Comparison of ENCODE assay signal across 9 mouse cellular contexts in genomic region chr1:131245926-131246325, GRCm38 (mm10). TPM values are rescaled to one million over a fixed set of nuclear protein-coding genes. Genes with fewer than 3 reads are reported as not detected.
DNase-seq lines count a peak whose midpoint lies in the region; ATAC-seq and TF ChIP-seq lines count a peak whose summit lies in the region.
"Had no signal": no experiment of that assay in that cellular context is flagged by ENCODE, and none has a peak within 500 bp of the region (broad histone marks: within the 10 kb centered on the region; RNA-seq: fewer than 3 reads in every experiment).

No protein-coding gene starts in this region.

- peaks cover 13% of the 10 kb centered on the region; the same call in 1 of the 2 replicates for H3K27me3 ChIP-seq in thymus, adult 2 months (ENCODE audit: control insufficient read depth, insufficient read depth, low read length)
- no peaks in the 10 kb centered on the region for H3K27me3 ChIP-seq in forebrain, postnatal 0 days (ENCODE audit: insufficient read depth, low read length)
- H3K27me3 ChIP-seq in intestine, embryonic 15.5 days (replicated peaks), result peaks cover 42% of the 10 kb centered on the region
- peaks cover 57% of the 10 kb centered on the region for H3K27me3 ChIP-seq in limb, embryonic 15.5 days
- peaks cover 51% of the 10 kb centered on the region for H3K27me3 ChIP-seq in midbrain, embryonic 13.5 days

- 8% methylated on average over 9 of the region's 9 CpGs for WGBS in thymus, adult 2 months
- 7% methylated on average over 9 of the region's 9 CpGs for WGBS in forebrain, postnatal 0 days
- WGBS in intestine, embryonic 15.5 days, result 11% methylated on average over 9 of the region's 9 CpGs
- 7% methylated on average over 9 of the region's 9 CpGs for WGBS in limb, embryonic 15.5 days
- 7% methylated on average over 9 of the region's 9 CpGs for WGBS in midbrain, embryonic 13.5 days

- no peak for TF ChIP-seq POLR2A in thymus, adult 2 months (IDR thresholded peaks at IDR 0.05; ENCODE audit: control insufficient read depth, extremely low read depth, insufficient read depth, low read length, poor library complexity)

- H3K9me3 ChIP-seq in forebrain, postnatal 0 days (ENCODE audit: low read length), result no peaks in the 10 kb centered on the region
- H3K9me3 ChIP-seq in intestine, embryonic 15.5 days, result no peaks in the 10 kb centered on the region
- H3K9me3 ChIP-seq in limb, embryonic 15.5 days, result no peaks in the 10 kb centered on the region
- no peaks in the 10 kb centered on the region for H3K9me3 ChIP-seq in midbrain, embryonic 13.5 days

- peak overlapping the region; percentile 95 for H3K4me2 ChIP-seq in forebrain, postnatal 0 days (ENCODE audit: low read depth)
- peak overlapping the region; percentile 98 for H3K4me2 ChIP-seq in intestine, embryonic 15.5 days (replicated peaks)
- H3K4me2 ChIP-seq in limb, embryonic 15.5 days, result peak overlapping the region; percentile 99
- H3K4me2 ChIP-seq in midbrain, embryonic 13.5 days (replicated peaks), result peak overlapping the region; percentile 96

- TF ChIP-seq CTCF in thymus, adult 2 months (IDR thresholded peaks at IDR 0.05; ENCODE audit: borderline replicate concordance, control insufficient read depth, extremely low read depth, insufficient read depth, low read length, poor library complexity), result peak; percentile 59; the same call in 1 of the 2 replicates
- TF ChIP-seq CTCF in forebrain, postnatal 0 days (IDR thresholded peaks at IDR 0.05; ENCODE audit: low read depth), result peak; percentile 60

- no peak overlapping the region for H3K27ac ChIP-seq in thymus, adult 2 months (ENCODE audit: control insufficient read depth, insufficient read depth, low read length)
- H3K27ac ChIP-seq in forebrain, postnatal 0 days (ENCODE audit: low read depth, low read length), result no peak overlapping the region
- no peak overlapping the region for H3K27ac ChIP-seq in intestine, embryonic 15.5 days
- no peak overlapping the region for H3K27ac ChIP-seq in limb, embryonic 15.5 days
- no peak overlapping the region for H3K27ac ChIP-seq in midbrain, embryonic 13.5 days

- ATAC-seq in forebrain, postnatal 0 days, result peak; percentile 63
- ATAC-seq in intestine, embryonic 15.5 days, result peak; percentile 39
- peak; percentile 4; the same call in 1 of the 2 replicates for ATAC-seq in limb, embryonic 15.5 days (ENCODE audit: insufficient number of reproducible peaks, low FRiP score, low TSS enrichment, low read depth)
- peak; percentile 46 for ATAC-seq in midbrain, embryonic 13.5 days

- DNase-seq in thymus, adult 2 months, result peak; percentile 52
- no peak for DNase-seq in thymus, adult 18-20 months
- peak; percentile 72 for DNase-seq in cerebellum, adult 11-12 months
- peak; percentile 63 for DNase-seq in forebrain, postnatal 0 days
- DNase-seq in thymus, postnatal 0 days (ENCODE audit: low spot score), result peak; percentile 43

- H3K36me3 ChIP-seq in thymus, adult 2 months (ENCODE audit: control insufficient read depth, insufficient read depth, low read length), result no peaks in the 10 kb centered on the region
- H3K36me3 ChIP-seq in forebrain, postnatal 0 days (ENCODE audit: insufficient read depth), result no peaks in the 10 kb centered on the region
- no peaks in the 10 kb centered on the region for H3K36me3 ChIP-seq in intestine, embryonic 15.5 days
- H3K36me3 ChIP-seq in limb, embryonic 15.5 days, result no peaks in the 10 kb centered on the region
- no peaks in the 10 kb centered on the region for H3K36me3 ChIP-seq in midbrain, embryonic 13.5 days

- H3K4me3 ChIP-seq in thymus, adult 2 months (ENCODE audit: control insufficient read depth, insufficient read depth, low read length), result peak overlapping the region; percentile 57; the same call in 1 of the 2 replicates
- H3K4me3 ChIP-seq in forebrain, postnatal 0 days (ENCODE audit: low read depth, low read length), result peak overlapping the region; percentile 72
- peak overlapping the region; percentile 64 for H3K4me3 ChIP-seq in intestine, embryonic 15.5 days (replicated peaks)
- H3K4me3 ChIP-seq in limb, embryonic 15.5 days, result peak overlapping the region; percentile 63
- H3K4me3 ChIP-seq in midbrain, embryonic 13.5 days (replicated peaks), result peak overlapping the region; percentile 71

- H3K4me1 ChIP-seq in thymus, adult 2 months (replicated peaks; ENCODE audit: control insufficient read depth, insufficient read depth, low read length), result peaks cover 15% of the 10 kb centered on the region
- peaks cover 9% of the 10 kb centered on the region for H3K4me1 ChIP-seq in forebrain, postnatal 0 days (ENCODE audit: insufficient read depth)
- H3K4me1 ChIP-seq in intestine, embryonic 15.5 days (replicated peaks), result peaks cover 14% of the 10 kb centered on the region
- H3K4me1 ChIP-seq in limb, embryonic 15.5 days, result peaks cover 31% of the 10 kb centered on the region
- peaks cover 12% of the 10 kb centered on the region for H3K4me1 ChIP-seq in midbrain, embryonic 13.5 days (replicated peaks)

- peak overlapping the region; percentile 89 for H3K9ac ChIP-seq in forebrain, postnatal 0 days
- H3K9ac ChIP-seq in intestine, embryonic 15.5 days, result no peak overlapping the region
- H3K9ac ChIP-seq in limb, embryonic 15.5 days, result no peak overlapping the region
- H3K9ac ChIP-seq in midbrain, embryonic 13.5 days (replicated peaks), result peak overlapping the region; percentile 74; the same call in 1 of the 2 replicates

RNA-seq across cellular contexts. Expression of gene Rassf5, which starts 0.9 kb away (rescaled TPM):
- polyA plus RNA-seq in thymus, adult 2 months (2012; rRNA removed), result 95.3 and 98.8 TPM in 2 replicates
- total RNA-seq in forebrain, postnatal 0 days (2014; rRNA removed), result 2.2 and 6.7 TPM in 2 replicates
- 1.6 and 2.7 TPM in 2 replicates for polyA plus RNA-seq in forebrain, postnatal 0 days (2015; fragmentation: Nextera tagmentation; extraction: Ambion mirVana)
- 2.8 and 3.1 TPM in 2 replicates for polyA plus RNA-seq in intestine, embryonic 15.5 days (2015; fragmentation: Nextera tagmentation; extraction: Ambion mirVana)
- 6.1 and 6.3 TPM in 2 replicates for polyA plus RNA-seq in limb, embryonic 15.5 days (2015; fragmentation: Nextera tagmentation; extraction: Ambion mirVana)
- 1.7 and 1.9 TPM in 2 replicates for polyA plus RNA-seq in midbrain, embryonic 13.5 days (2015; fragmentation: Nextera tagmentation; extraction: Ambion mirVana)
- polyA plus RNA-seq in thymus, postnatal 0 days (2015; fragmentation: Nextera tagmentation; extraction: Ambion mirVana), result 137 TPM in 2 replicates
- polyA plus RNA-seq: erythroblast, embryonic 14.5 days had no signal

RNA-seq across cellular contexts. Expression of gene Ikbke, which starts 33.5 kb away (rescaled TPM):
- polyA plus RNA-seq in thymus, adult 2 months (2012; rRNA removed), result 118 and 129 TPM in 2 replicates
- 1.9 and 2.6 TPM in 2 replicates for total RNA-seq in forebrain, postnatal 0 days (2014; rRNA removed)
- 0.65 and 0.73 TPM in 2 replicates for polyA plus RNA-seq in forebrain, postnatal 0 days (2015; fragmentation: Nextera tagmentation; extraction: Ambion mirVana)
- 7.3 and 9.6 TPM in 2 replicates for polyA plus RNA-seq in intestine, embryonic 15.5 days (2015; fragmentation: Nextera tagmentation; extraction: Ambion mirVana)
- polyA plus RNA-seq in limb, embryonic 15.5 days (2015; fragmentation: Nextera tagmentation; extraction: Ambion mirVana), result 7.1 and 7.3 TPM in 2 replicates
- 0.72 and 0.73 TPM in 2 replicates for polyA plus RNA-seq in midbrain, embryonic 13.5 days (2015; fragmentation: Nextera tagmentation; extraction: Ambion mirVana)
- 22.2 and 23.5 TPM in 2 replicates for polyA plus RNA-seq in thymus, postnatal 0 days (2015; fragmentation: Nextera tagmentation; extraction: Ambion mirVana)
- polyA plus RNA-seq: erythroblast, embryonic 14.5 days had no signal

Comparison
In these comparisons a context has a peak if more than half of its experiments do, and no peak if none do; other contexts are left out.
1. DNase-seq: peak in thymus, adult 2 months (single experiment), cerebellum, adult 11-12 months (single experiment), forebrain, postnatal 0 days (single experiment) and thymus, postnatal 0 days (single experiment); none in thymus, adult 18-20 months (0 of 2).
2. ATAC-seq: peak in every context shown above with its lines; median percentile 63 in forebrain, postnatal 0 days; 46 in midbrain, embryonic 13.5 days; 39 in intestine, embryonic 15.5 days; 4 in limb, embryonic 15.5 days.
3. H3K9ac ChIP-seq: peak in forebrain, postnatal 0 days (single experiment) and midbrain, embryonic 13.5 days (single experiment); none in intestine, embryonic 15.5 days (single experiment) and limb, embryonic 15.5 days (single experiment).
4. RNA of gene Rassf5, which starts 0.9 kb away (polyA plus RNA-seq): 137 TPM in thymus, postnatal 0 days and 95.3 to 98.8 TPM in thymus, adult 2 months; 6.1 to 6.3 TPM in limb, embryonic 15.5 days, 2.8 to 3.1 TPM in intestine, embryonic 15.5 days, 1.6 to 2.7 TPM in forebrain, postnatal 0 days and 1.7 to 1.9 TPM in midbrain, embryonic 13.5 days; every median in the first group is over 10 times any median in the second.
5. Peak in every context shown above with its lines, with median percentiles within 50 percentile points of each other: H3K4me3 ChIP-seq and H3K4me2 ChIP-seq.